Mouse (Mus musculus): Measurements from ENCODE around the gene 1700028J19Rik. TPM values are rescaled to one million over a fixed set of nuclear protein-coding genes. Genes with fewer than 3 reads are reported as not detected.

1700028J19Rik gene
- 1.4 TPM for polyA plus RNA-seq (2015; fragmentation: Illumina TruSeq; extraction: RNeasy Lipid Tissue Mini Kit (QIAGEN cat#74804); ENCODE audit: low read depth, low replicate concordance)

GRCm38 (mm10) chr7:44246055-44246983 lies at the start of gene 1700028J19Rik, which contains the start of gene 2410002F23Rik:
Gene 1700028J19Rik (minus strand): TSS chr7:44246695.
Gene 2410002F23Rik (plus strand): TSS chr7:44246722.

GRCm38 (mm10) chr7:44261147-44261546 lies 14.7 kb upstream of the 1700028J19Rik start, which contains the start of gene Gm15517:
Gene Gm15517 (plus strand): TSS chr7:44261447.

GRCm38 (mm10) chr7:44257278-44257677 lies 10.8 kb upstream of the 1700028J19Rik start, which contains the start of gene Acp4:
Gene Acp4 (minus strand): TSS chr7:44257378.

GRCm38 (mm10) chr7:44235909-44236308 lies 10.6 kb downstream of the 1700028J19Rik start, which contains the start of gene Gm36864:
Gene Gm36864 (plus strand): TSS chr7:44236177.

GRCm38 (mm10) chr7:44225076-44225475 lies 21.4 kb downstream of the 1700028J19Rik start, which contains the start of gene Klk1:
Gene Klk1 (plus strand): TSS chr7:44225360.

GRCm38 (mm10) chr7:44215645-44216044 lies 30.9 kb downstream of the 1700028J19Rik start, which contains the start of gene Klk1b5:
Gene Klk1b5 (plus strand): TSS chr7:44215945.

GRCm38 (mm10) chr7:44207135-44207534 lies 39.4 kb downstream of the 1700028J19Rik start, which contains the start of gene Klk1b4:
Gene Klk1b4 (plus strand): TSS chr7:44207435.

GRCm38 (mm10) chr7:44197891-44198290 lies 48.6 kb downstream of the 1700028J19Rik start, which contains the start of gene Klk1b3:
Gene Klk1b3 (plus strand): TSS chr7:44198191.

GRCm38 (mm10) chr7:44187936-44188335 lies 58.6 kb downstream of the 1700028J19Rik start, which contains the start of gene Klk1b24:
Gene Klk1b24 (plus strand): TSS chr7:44188236.

Other genes starting within 250 kb of the 1700028J19Rik start
- not detected for gene Klk1b26, start 234.5 kb downstream of the 1700028J19Rik start, polyA plus RNA-seq (2015; fragmentation: Illumina TruSeq; extraction: RNeasy Lipid Tissue Mini Kit (QIAGEN cat#74804); ENCODE audit: low read depth, low replicate concordance)
- not detected for gene Klk1b27, start 194.4 kb downstream of the 1700028J19Rik start, polyA plus RNA-seq (2015; fragmentation: Illumina TruSeq; extraction: RNeasy Lipid Tissue Mini Kit (QIAGEN cat#74804); ENCODE audit: low read depth, low replicate concordance)
- gene Klk1b21, start 144.4 kb downstream of the 1700028J19Rik start, polyA plus RNA-seq (2015; fragmentation: Illumina TruSeq; extraction: RNeasy Lipid Tissue Mini Kit (QIAGEN cat#74804); ENCODE audit: low read depth, low replicate concordance) = not detected
- not detected for gene Klk1b22, start 134.0 kb downstream of the 1700028J19Rik start, polyA plus RNA-seq (2015; fragmentation: Illumina TruSeq; extraction: RNeasy Lipid Tissue Mini Kit (QIAGEN cat#74804); ENCODE audit: low read depth, low replicate concordance)
- not detected for gene Klk1b16, start 109.9 kb downstream of the 1700028J19Rik start, polyA plus RNA-seq (2015; fragmentation: Illumina TruSeq; extraction: RNeasy Lipid Tissue Mini Kit (QIAGEN cat#74804); ENCODE audit: low read depth, low replicate concordance)
- gene Klk1b24, start 58.5 kb downstream of the 1700028J19Rik start, polyA plus RNA-seq (2015; fragmentation: Illumina TruSeq; extraction: RNeasy Lipid Tissue Mini Kit (QIAGEN cat#74804); ENCODE audit: low read depth, low replicate concordance) = not detected
- not detected for gene Klk1b3, start 48.5 kb downstream of the 1700028J19Rik start, polyA plus RNA-seq (2015; fragmentation: Illumina TruSeq; extraction: RNeasy Lipid Tissue Mini Kit (QIAGEN cat#74804); ENCODE audit: low read depth, low replicate concordance)
- not detected for gene Klk1b4, start 39.3 kb downstream of the 1700028J19Rik start, polyA plus RNA-seq (2015; fragmentation: Illumina TruSeq; extraction: RNeasy Lipid Tissue Mini Kit (QIAGEN cat#74804); ENCODE audit: low read depth, low replicate concordance)
- not detected for gene Klk1b5, start 30.8 kb downstream of the 1700028J19Rik start, polyA plus RNA-seq (2015; fragmentation: Illumina TruSeq; extraction: RNeasy Lipid Tissue Mini Kit (QIAGEN cat#74804); ENCODE audit: low read depth, low replicate concordance)
- gene Klk1, start 21.3 kb downstream of the 1700028J19Rik start, polyA plus RNA-seq (2015; fragmentation: Illumina TruSeq; extraction: RNeasy Lipid Tissue Mini Kit (QIAGEN cat#74804); ENCODE audit: low read depth, low replicate concordance) = not detected
- gene Gm36864, start 10.5 kb downstream of the 1700028J19Rik start, polyA plus RNA-seq (2015; fragmentation: Illumina TruSeq; extraction: RNeasy Lipid Tissue Mini Kit (QIAGEN cat#74804); ENCODE audit: low read depth, low replicate concordance) = not detected
- gene 2410002F23Rik, start within 50 bp of the 1700028J19Rik start, polyA plus RNA-seq (2015; fragmentation: Illumina TruSeq; extraction: RNeasy Lipid Tissue Mini Kit (QIAGEN cat#74804); ENCODE audit: low read depth, low replicate concordance) = 69.9 TPM
- not detected for gene Acp4, start 10.7 kb upstream of the 1700028J19Rik start, polyA plus RNA-seq (2015; fragmentation: Illumina TruSeq; extraction: RNeasy Lipid Tissue Mini Kit (QIAGEN cat#74804); ENCODE audit: low read depth, low replicate concordance)
- not detected for gene Gm15517, start 14.8 kb upstream of the 1700028J19Rik start, polyA plus RNA-seq (2015; fragmentation: Illumina TruSeq; extraction: RNeasy Lipid Tissue Mini Kit (QIAGEN cat#74804); ENCODE audit: low read depth, low replicate concordance)
- 3.5 TPM for gene Clec11a, start 60.2 kb upstream of the 1700028J19Rik start, polyA plus RNA-seq (2015; fragmentation: Illumina TruSeq; extraction: RNeasy Lipid Tissue Mini Kit (QIAGEN cat#74804); ENCODE audit: low read depth, low replicate concordance)
- 128 TPM for gene Shank1, start 63.6 kb upstream of the 1700028J19Rik start, polyA plus RNA-seq (2015; fragmentation: Illumina TruSeq; extraction: RNeasy Lipid Tissue Mini Kit (QIAGEN cat#74804); ENCODE audit: low read depth, low replicate concordance)
- gene Syt3, start 137.4 kb upstream of the 1700028J19Rik start, polyA plus RNA-seq (2015; fragmentation: Illumina TruSeq; extraction: RNeasy Lipid Tissue Mini Kit (QIAGEN cat#74804); ENCODE audit: low read depth, low replicate concordance) = 52.4 TPM
- 2.1 TPM for gene 1700008O03Rik, start 139.1 kb upstream of the 1700028J19Rik start, polyA plus RNA-seq (2015; fragmentation: Illumina TruSeq; extraction: RNeasy Lipid Tissue Mini Kit (QIAGEN cat#74804); ENCODE audit: low read depth, low replicate concordance)
- 115 TPM for gene Lrrc4b, start 182.3 kb upstream of the 1700028J19Rik start, polyA plus RNA-seq (2015; fragmentation: Illumina TruSeq; extraction: RNeasy Lipid Tissue Mini Kit (QIAGEN cat#74804); ENCODE audit: low read depth, low replicate concordance)
- gene Aspdh, start 218.7 kb upstream of the 1700028J19Rik start, polyA plus RNA-seq (2015; fragmentation: Illumina TruSeq; extraction: RNeasy Lipid Tissue Mini Kit (QIAGEN cat#74804); ENCODE audit: low read depth, low replicate concordance) = 4.1 TPM
- gene Josd2, start 221.3 kb upstream of the 1700028J19Rik start, polyA plus RNA-seq (2015; fragmentation: Illumina TruSeq; extraction: RNeasy Lipid Tissue Mini Kit (QIAGEN cat#74804); ENCODE audit: low read depth, low replicate concordance) = 128 TPM
- gene Emc10, start 249.8 kb upstream of the 1700028J19Rik start, polyA plus RNA-seq (2015; fragmentation: Illumina TruSeq; extraction: RNeasy Lipid Tissue Mini Kit (QIAGEN cat#74804); ENCODE audit: low read depth, low replicate concordance) = 221 TPM
- 11.4 TPM for gene Fam71e1, start 249.9 kb upstream of the 1700028J19Rik start, polyA plus RNA-seq (2015; fragmentation: Illumina TruSeq; extraction: RNeasy Lipid Tissue Mini Kit (QIAGEN cat#74804); ENCODE audit: low read depth, low replicate concordance)

All from brain, adult 10 weeks (tissue).